ENCODE assay signal across 8 mouse cellular contexts in the genomic region with DNA sequence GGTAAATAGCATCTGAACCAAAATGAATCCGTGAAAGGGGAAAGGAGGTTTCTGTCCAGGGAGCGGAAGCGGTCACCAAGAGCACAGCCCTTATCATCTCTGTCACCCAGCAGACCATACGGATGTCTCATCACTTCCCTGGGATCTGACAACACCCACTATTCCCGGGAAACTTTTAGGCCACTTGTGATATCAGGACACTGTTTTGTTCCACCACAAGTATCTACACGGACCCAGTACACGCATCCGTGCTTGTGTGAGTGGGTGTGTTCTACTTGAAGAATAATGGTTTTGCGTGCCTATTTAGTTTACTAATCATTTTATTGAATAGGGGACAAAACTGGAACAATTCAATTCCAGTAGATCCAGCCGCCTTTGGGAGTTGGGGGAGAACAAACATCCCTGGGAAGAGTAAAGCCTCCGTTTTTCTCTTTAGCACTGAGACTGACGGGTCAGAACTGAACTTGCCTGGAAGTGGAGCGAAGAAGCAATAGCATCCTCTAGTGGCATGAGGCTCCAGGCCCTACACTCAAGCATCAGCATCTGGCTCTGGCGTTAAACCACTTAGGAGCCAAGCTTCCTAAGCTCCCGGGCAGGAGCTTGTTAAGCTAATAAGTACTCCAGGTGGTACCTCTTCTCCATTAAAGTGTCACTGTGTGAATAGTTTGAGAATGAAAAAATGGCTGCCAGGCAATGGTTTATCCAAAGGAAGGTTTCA. TPM values are rescaled to one million over a fixed set of nuclear protein-coding genes. Genes with fewer than 3 reads are reported as not detected.
DNase-seq lines count a peak whose midpoint lies in the region; ATAC-seq and TF ChIP-seq lines count a peak whose summit lies in the region.

No protein-coding gene starts in this region.

- TF ChIP-seq CTCF in ES-Bruce4 (IDR thresholded peaks at IDR 0.05; ENCODE audit: low read depth, low read length) = peak; percentile 89

- no peak overlapping the region for H3K9ac ChIP-seq in ES-Bruce4 (ENCODE audit: low read depth, poor library complexity, severe bottlenecking)

- TF ChIP-seq POLR2A in ES-Bruce4 (IDR thresholded peaks at IDR 0.05; ENCODE audit: insufficient read depth, low read length) = no peak

- H3K27me3 ChIP-seq in ES-Bruce4 (ENCODE audit: control insufficient read depth, insufficient read depth, low read length, poor library complexity, severe bottlenecking) = no peaks in the 10 kb centered on the region

- H3K9me3 ChIP-seq in ES-Bruce4 (replicated peaks; ENCODE audit: control insufficient read depth, insufficient read depth, low read length, poor library complexity, severe bottlenecking) = peaks cover 7% of the 10 kb centered on the region

- H3K4me1 ChIP-seq in ES-Bruce4 (ENCODE audit: control insufficient read depth, insufficient read depth, low read length) = no peaks in the 10 kb centered on the region

- no peak for TF ChIP-seq EP300 in ES-Bruce4 (IDR thresholded peaks at IDR 0.05; ENCODE audit: insufficient read depth, low read depth, low read length)

- DNase-seq in ZHBTc4 (ENCODE audit: low read depth, low spot score) = peak; percentile 81
- DNase-seq in fibroblast of lung, adult 2 months (ENCODE audit: low read depth) = peak; percentile 45
- peak; percentile 33 to 47 for DNase-seq in heart, postnatal 14 days
- peak; percentile 39 to 65 for DNase-seq in layer of hippocampus, adult 8-10 months (ENCODE audit: low spot score in 2 of 2)
- peak; percentile 26 for DNase-seq in lung, postnatal 25 days (ENCODE audit: low spot score)
- DNase-seq in telencephalon, adult 2 months (ENCODE audit: low read depth, low spot score) = peak; percentile 65

- H3K27ac ChIP-seq in ES-Bruce4 (ENCODE audit: insufficient read depth, low read length) = no peak overlapping the region

- intact Hi-C loops in heart, postnatal 14 days (cut with DNase I) = no loop called here

- ATAC-seq in erythroblast, adult 5-6 weeks (replicated peaks; ENCODE audit: low FRiP score, poor library complexity, severe bottlenecking) = no peak

- H3K36me3 ChIP-seq in ES-Bruce4 (ENCODE audit: control insufficient read depth, insufficient read depth, low read length, poor library complexity, severe bottlenecking) = no peaks in the 10 kb centered on the region

- H3K4me3 ChIP-seq in ES-Bruce4 (ENCODE audit: low read depth, low read length) = no peak overlapping the region

RNA-seq across cellular contexts. Expression of gene C7, which starts 5.4 kb away (rescaled TPM):
- polyA plus RNA-seq in ES-Bruce4 (2011; ENCODE audit: insufficient read depth, insufficient read length, low read depth, missing spikeins) = 0.24 TPM in 1 of 2 replicates, not detected in the other
- total RNA-seq in heart, postnatal 14 days (2021) = 1 to 10 TPM in 1 of 2 experiments, under 1 TPM in 1; 0.61 to 1.3 TPM
- total RNA-seq in layer of hippocampus, adult 8-10 months (2022) = under 1 TPM; 0.14 to 0.39 (median 0.36) TPM
- not detected in 2 replicates for total RNA-seq in erythroblast, adult 5-6 weeks (2015; ENCODE audit: low replicate concordance)
- total RNA-seq in erythroblast, adult 5-6 weeks (2017; ENCODE audit: low replicate concordance) = not detected in 2 replicates

RNA-seq across cellular contexts. Expression of gene Card6, which starts 39.4 kb away (rescaled TPM):
- polyA plus RNA-seq in ES-Bruce4 (2011; ENCODE audit: insufficient read depth, insufficient read length, low read depth, missing spikeins) = 0.67 and 0.82 TPM in 2 replicates
- 1 to 10 TPM; 5.5 to 5.9 TPM for total RNA-seq in heart, postnatal 14 days (2021)
- total RNA-seq in layer of hippocampus, adult 8-10 months (2022) = 1 to 10 TPM; 2.7 to 6.0 (median 5.3) TPM
- 1.7 TPM in 1 of 2 replicates, not detected in the other for total RNA-seq in erythroblast, adult 5-6 weeks (2015; ENCODE audit: low replicate concordance)
- total RNA-seq in erythroblast, adult 5-6 weeks (2017; ENCODE audit: low replicate concordance) = 0.42 and 1.3 TPM in 2 replicates

RNA-seq across cellular contexts. Expression of gene Rpl37, which starts 47.5 kb away (rescaled TPM):
- 685 and 750 TPM in 2 replicates for polyA plus RNA-seq in ES-Bruce4 (2011; ENCODE audit: insufficient read depth, insufficient read length, low read depth, missing spikeins)
- 100 to 1,000 TPM; 183 to 196 TPM for total RNA-seq in heart, postnatal 14 days (2021)
- total RNA-seq in layer of hippocampus, adult 8-10 months (2022) = 100 to 1,000 TPM; 305 to 338 (median 326) TPM
- 167 and 232 TPM in 2 replicates for total RNA-seq in erythroblast, adult 5-6 weeks (2015; ENCODE audit: low replicate concordance)
- 170 and 249 TPM in 2 replicates for total RNA-seq in erythroblast, adult 5-6 weeks (2017; ENCODE audit: low replicate concordance)

Comparison
In these comparisons a context has a peak if more than half of its experiments do, and no peak if none do; other contexts are left out.
1. DNase-seq: peak in every context shown above with its lines; median percentile 81 in ZHBTc4; 65 in telencephalon, adult 2 months; 52 in layer of hippocampus, adult 8-10 months; 45 in fibroblast of lung, adult 2 months; 40 in heart, postnatal 14 days; 26 in lung, postnatal 25 days.